Mouse (Mus musculus) layer of hippocampus, adult 18-20 months (tissue): ENCODE results near the gene Il31ra. TPM values are rescaled to one million over a fixed set of nuclear protein-coding genes. Genes with fewer than 3 reads are reported as not detected.

Source experiments
- DNase-seq, 2 experiments: peaks; one replicate each; pipeline ENCODE4 v3.0.0; 2022; ENCODE audit warnings: low spot score in 2 of 2
- total RNA-seq, 2 experiments: library from RNA; stranded (reverse); gene quantifications; 2 replicates each; pipeline ENCODE4 v1.2.3; 2021

Gene Il31ra
- total RNA-seq, 2 experiments from 2014 or later, result 0.38 TPM; not detected in 1

- DNase-seq, result no peak
These were observed 123.0 kb downstream of the Il31ra start for GRCm38 (mm10) chr13:112471201-112471600.

Other genes starting within 250 kb of the Il31ra start
- 10 to 100 TPM; 75.8 to 84.6 TPM for gene Il6st, start 130.3 kb downstream of the Il31ra start, total RNA-seq
- gene Ddx4, start 58.1 kb upstream of the Il31ra start, total RNA-seq, result 1 to 10 TPM; 1.6 to 2.0 TPM
- gene Slc38a9, start 66.4 kb upstream of the Il31ra start, total RNA-seq, result 10 to 100 TPM; 24.9 to 26.0 TPM
- gene Plpp1, start 206.4 kb upstream of the Il31ra start, total RNA-seq, result 10 to 100 TPM; 25.7 to 27.7 TPM